Mouse (Mus musculus): Measurements from ENCODE around the gene Nsun5. TPM values are rescaled to one million over a fixed set of nuclear protein-coding genes. Genes with fewer than 3 reads are reported as not detected.
A peak's percentile ranks its signal among the peaks of the same experiment; 100 is the strongest.

Gene Nsun5
- 16.0 and 16.5 TPM in 2 replicates for polyA plus RNA-seq (2012; rRNA removed)

GRCm38 (mm10) chr5:135369787-135370654 is at the start of gene Nsun5:
Gene Nsun5, plus strand, starts transcription at chr5:135369953.
- H3K27me3 ChIP-seq (ENCODE audit: control insufficient read depth, insufficient read depth, low read length), result no peaks in the 10 kb centered on the region
- TF ChIP-seq CTCF (IDR thresholded peaks at IDR 0.05; ENCODE audit: control insufficient read depth, insufficient read depth, insufficient replicate concordance, low read depth, low read length), result no peak
- peak; percentile 67 for TF ChIP-seq POLR2A (IDR thresholded peaks at IDR 0.05; ENCODE audit: control insufficient read depth, low read depth, low read length)
- no peaks in the 10 kb centered on the region; the same call in 1 of the 2 replicates for H3K36me3 ChIP-seq (ENCODE audit: control insufficient read depth, insufficient read depth, low read length)
- peaks cover 6% of the 10 kb centered on the region for H3K4me1 ChIP-seq (ENCODE audit: control insufficient read depth, insufficient read depth, low read length)
- H3K27ac ChIP-seq (ENCODE audit: control insufficient read depth, insufficient read depth, low read depth, low read length), result peak within 1 kb of the TSS; percentile 82
- peak within 1 kb of the TSS; percentile 92 for H3K4me3 ChIP-seq (ENCODE audit: control insufficient read depth, low read depth, low read length)

- Histone ChIP-seq H3K27me3 (ENCODE audit: control insufficient read depth, insufficient read depth, low read length) (no peaks in the 10 kb centered on the region), H3K27ac (ENCODE audit: control insufficient read depth, insufficient read depth, low read depth, low read length) (no peak overlapping the region), H3K36me3 (ENCODE audit: control insufficient read depth, insufficient read depth, low read length) (peaks cover 2% of the 10 kb centered on the region; the same call in 1 of the 2 replicates), H3K4me3 (ENCODE audit: control insufficient read depth, low read depth, low read length) (no peak overlapping the region), H3K4me1 (ENCODE audit: control insufficient read depth, insufficient read depth, low read length) (no peaks in the 10 kb centered on the region)
- TF ChIP-seq POLR2A (IDR thresholded peaks at IDR 0.05; ENCODE audit: control insufficient read depth, low read depth, low read length) (no peak), CTCF (IDR thresholded peaks at IDR 0.05; ENCODE audit: control insufficient read depth, insufficient read depth, insufficient replicate concordance, low read depth, low read length) (no peak)
Measured at GRCm38 (mm10) chr5:135322197-135322596, 47.6 kb upstream of the Nsun5 start.

GRCm38 (mm10) chr5:135326121-135326659 is 43.6 kb upstream of the Nsun5 start:
- H3K27ac ChIP-seq (ENCODE audit: control insufficient read depth, insufficient read depth, low read depth, low read length), result no peak overlapping the region
- H3K4me3 ChIP-seq (ENCODE audit: control insufficient read depth, low read depth, low read length), result no peak overlapping the region
- H3K4me1 ChIP-seq (ENCODE audit: control insufficient read depth, insufficient read depth, low read length), result no peaks in the 10 kb centered on the region
- peaks cover 2% of the 10 kb centered on the region for H3K36me3 ChIP-seq (ENCODE audit: control insufficient read depth, insufficient read depth, low read length)
- TF ChIP-seq POLR2A (IDR thresholded peaks at IDR 0.05; ENCODE audit: control insufficient read depth, low read depth, low read length) (no peak), CTCF (IDR thresholded peaks at IDR 0.05; ENCODE audit: control insufficient read depth, insufficient read depth, insufficient replicate concordance, low read depth, low read length) (no peak)
- H3K27me3 ChIP-seq (ENCODE audit: control insufficient read depth, insufficient read depth, low read length), result no peaks in the 10 kb centered on the region

- H3K27me3 ChIP-seq (ENCODE audit: control insufficient read depth, insufficient read depth, low read length), result no peaks in the 10 kb centered on the region
- no peak overlapping the region for H3K4me3 ChIP-seq (ENCODE audit: control insufficient read depth, low read depth, low read length)
- no peak for TF ChIP-seq POLR2A (IDR thresholded peaks at IDR 0.05; ENCODE audit: control insufficient read depth, low read depth, low read length)
- no peak for TF ChIP-seq CTCF (IDR thresholded peaks at IDR 0.05; ENCODE audit: control insufficient read depth, insufficient read depth, insufficient replicate concordance, low read depth, low read length)
- no peaks in the 10 kb centered on the region for H3K4me1 ChIP-seq (ENCODE audit: control insufficient read depth, insufficient read depth, low read length)
- H3K36me3 ChIP-seq (ENCODE audit: control insufficient read depth, insufficient read depth, low read length), result peaks cover 1% of the 10 kb centered on the region
- H3K27ac ChIP-seq (ENCODE audit: control insufficient read depth, insufficient read depth, low read depth, low read length), result no peak overlapping the region
Measured at GRCm38 (mm10) chr5:135329471-135329870, 40.3 kb upstream of the Nsun5 start.

- no peak overlapping the region for H3K4me3 ChIP-seq (ENCODE audit: control insufficient read depth, low read depth, low read length)
- no peaks in the 10 kb centered on the region for H3K27me3 ChIP-seq (ENCODE audit: control insufficient read depth, insufficient read depth, low read length)
- H3K27ac ChIP-seq (ENCODE audit: control insufficient read depth, insufficient read depth, low read depth, low read length), result no peak overlapping the region
- H3K4me1 ChIP-seq (ENCODE audit: control insufficient read depth, insufficient read depth, low read length), result no peaks in the 10 kb centered on the region
- H3K36me3 ChIP-seq (ENCODE audit: control insufficient read depth, insufficient read depth, low read length), result peaks cover 1% of the 10 kb centered on the region
- TF ChIP-seq POLR2A (IDR thresholded peaks at IDR 0.05; ENCODE audit: control insufficient read depth, low read depth, low read length) (no peak), CTCF (IDR thresholded peaks at IDR 0.05; ENCODE audit: control insufficient read depth, insufficient read depth, insufficient replicate concordance, low read depth, low read length) (no peak)
Measured at GRCm38 (mm10) chr5:135330201-135330600, 39.6 kb upstream of the Nsun5 start.

- peaks cover 1% of the 10 kb centered on the region for H3K36me3 ChIP-seq (ENCODE audit: control insufficient read depth, insufficient read depth, low read length)
- no peak overlapping the region for H3K4me3 ChIP-seq (ENCODE audit: control insufficient read depth, low read depth, low read length)
Measured at GRCm38 (mm10) chr5:135331161-135331560, 38.6 kb upstream of the Nsun5 start.

GRCm38 (mm10) chr5:135337575-135337974 is 32.2 kb upstream of the Nsun5 start:
- no peaks in the 10 kb centered on the region for H3K4me1 ChIP-seq (ENCODE audit: control insufficient read depth, insufficient read depth, low read length)
- no peak overlapping the region for H3K4me3 ChIP-seq (ENCODE audit: control insufficient read depth, low read depth, low read length)
- no peaks in the 10 kb centered on the region for H3K27me3 ChIP-seq (ENCODE audit: control insufficient read depth, insufficient read depth, low read length)
- H3K36me3 ChIP-seq (ENCODE audit: control insufficient read depth, insufficient read depth, low read length), result peaks cover 3% of the 10 kb centered on the region
- TF ChIP-seq CTCF (IDR thresholded peaks at IDR 0.05; ENCODE audit: control insufficient read depth, insufficient read depth, insufficient replicate concordance, low read depth, low read length) (no peak), POLR2A (IDR thresholded peaks at IDR 0.05; ENCODE audit: control insufficient read depth, low read depth, low read length) (no peak)
- H3K27ac ChIP-seq (ENCODE audit: control insufficient read depth, insufficient read depth, low read depth, low read length), result no peak overlapping the region

More at GRCm38 (mm10) chr5:135331161-135331560, 38.6 kb upstream of the Nsun5 start:
- H3K4me1 ChIP-seq (ENCODE audit: control insufficient read depth, insufficient read depth, low read length), result no peaks in the 10 kb centered on the region
- no peak overlapping the region for H3K27ac ChIP-seq (ENCODE audit: control insufficient read depth, insufficient read depth, low read depth, low read length)
- H3K27me3 ChIP-seq (ENCODE audit: control insufficient read depth, insufficient read depth, low read length), result no peaks in the 10 kb centered on the region
- TF ChIP-seq CTCF (IDR thresholded peaks at IDR 0.05; ENCODE audit: control insufficient read depth, insufficient read depth, insufficient replicate concordance, low read depth, low read length) (no peak), POLR2A (IDR thresholded peaks at IDR 0.05; ENCODE audit: control insufficient read depth, low read depth, low read length) (no peak)

Measured in testis, adult 2 months (tissue).